Mouse (Mus musculus): Measurements from ENCODE around the gene Rangap1.

The Rangap1 gene

DNA sequence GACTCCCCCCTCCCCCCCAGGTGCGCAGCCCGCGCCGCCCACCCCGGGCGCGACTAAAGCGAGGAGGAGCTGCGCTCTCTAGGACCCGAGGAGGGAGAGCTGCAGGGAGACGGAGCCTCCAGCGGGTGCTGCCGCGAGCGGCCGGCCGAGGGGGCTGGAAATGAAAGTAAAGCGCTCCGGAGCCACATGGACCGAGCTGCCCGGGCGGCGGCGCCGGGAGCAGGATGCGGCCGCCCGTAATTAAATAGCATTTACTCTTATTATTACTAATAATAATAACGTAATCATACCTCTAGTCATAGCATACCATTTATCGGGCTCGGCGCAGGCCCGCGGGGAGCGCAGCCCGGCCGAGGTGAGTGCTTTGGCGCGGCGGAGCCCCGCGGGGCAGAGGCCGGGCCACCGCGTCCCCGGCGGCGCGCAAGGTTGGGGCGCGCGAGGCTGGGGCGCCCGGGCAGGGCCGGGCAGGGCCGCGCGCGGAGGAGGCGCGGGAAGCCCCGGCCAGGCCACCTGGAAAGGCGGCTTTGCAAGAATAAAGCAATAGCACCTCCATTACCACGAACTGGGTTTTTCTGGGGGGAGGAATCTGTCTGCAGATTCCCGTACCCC, at the start of gene Rangap1, which contains the start of gene Zc3h7b:
TSS of gene Rangap1 (minus strand) at position 539 of the 609 bp plus-strand sequence.
TSS of gene Zc3h7b (plus strand) at position 66 of the 609 bp plus-strand sequence.
- DNase-seq (ENCODE audit: low read depth, low spot score), result peak; percentile 83

DNA sequence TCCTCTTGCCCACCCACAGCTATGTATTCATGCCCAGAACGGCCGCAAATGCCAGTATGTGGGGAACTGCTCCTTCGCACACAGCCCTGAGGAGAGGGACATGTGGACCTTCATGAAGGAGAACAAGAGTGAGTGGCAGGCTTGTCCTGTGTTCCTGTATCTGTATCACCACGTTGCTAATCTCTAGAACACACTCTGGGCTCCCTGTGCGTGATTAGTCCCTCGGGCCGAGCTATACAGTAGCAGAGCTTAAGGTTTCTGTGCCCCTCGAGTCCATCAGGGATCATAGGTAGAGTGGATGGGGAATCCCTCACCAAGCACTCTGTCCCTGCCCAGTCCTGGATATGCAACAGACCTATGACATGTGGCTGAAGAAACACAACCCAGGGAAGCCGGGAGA, 47.1 kb upstream of the Rangap1 start:
- DNase-seq (ENCODE audit: low read depth, low spot score), result no peak

DNA sequence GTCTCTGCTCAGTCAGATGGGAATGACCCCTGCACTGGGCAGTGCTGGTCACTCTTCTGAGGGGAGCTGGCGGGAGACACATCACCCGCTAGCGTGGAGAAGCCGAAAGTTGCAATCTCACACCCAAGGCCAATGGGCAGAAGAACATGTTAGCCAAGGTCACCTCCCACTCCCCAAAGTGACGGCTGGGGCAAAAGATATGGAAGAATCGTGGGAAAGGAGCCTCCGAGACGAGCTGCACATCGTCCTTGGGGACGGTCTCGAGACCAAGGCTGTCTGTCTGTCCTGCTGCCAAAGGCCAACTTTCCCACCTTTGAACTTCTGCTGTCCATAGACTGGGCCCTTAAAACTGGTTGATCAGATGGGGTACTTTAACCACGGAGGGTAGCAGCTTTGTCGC, 42.2 kb upstream of the Rangap1 start:
- no peak for DNase-seq (ENCODE audit: low read depth, low spot score)

DNA sequence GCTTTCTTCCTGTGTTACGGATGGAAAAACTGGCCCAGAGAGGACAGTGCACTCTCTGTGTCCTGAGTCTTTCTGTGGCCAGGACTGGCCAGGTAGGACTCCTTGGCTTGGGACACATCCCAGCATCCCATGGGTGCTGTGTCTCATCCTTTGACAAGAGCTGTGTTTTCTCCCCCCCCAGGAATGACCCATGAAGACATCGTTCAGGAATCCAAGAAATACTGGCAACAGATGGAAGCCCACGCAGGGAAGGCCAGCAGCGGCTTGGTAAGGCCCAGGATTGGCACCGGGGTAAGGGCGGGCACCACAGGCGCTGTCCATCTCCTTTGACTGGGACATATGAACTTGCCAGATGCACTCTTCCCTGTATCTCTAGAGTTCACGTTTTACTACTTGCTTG, 40.4 kb upstream of the Rangap1 start:
- DNase-seq (ENCODE audit: low read depth, low spot score), result no peak

DNA sequence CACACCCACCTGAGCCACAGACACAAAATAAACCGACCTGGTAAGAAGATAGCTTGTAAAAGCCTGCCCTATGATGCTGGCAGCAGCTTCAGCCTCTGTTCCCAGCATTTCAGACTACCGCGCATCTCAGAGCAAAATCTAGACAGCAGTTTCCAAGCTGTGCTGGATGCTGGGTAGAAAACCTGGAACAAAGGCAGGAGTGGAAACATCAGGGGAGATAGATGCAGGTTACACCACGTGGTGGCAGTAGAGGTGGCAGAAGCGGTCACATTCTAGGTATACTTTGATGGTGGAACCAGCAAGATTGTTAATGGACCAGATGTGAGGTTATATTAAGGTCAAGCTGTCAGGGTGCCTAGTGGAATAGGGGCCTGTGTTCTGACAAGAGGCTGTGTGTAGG, 39.4 kb upstream of the Rangap1 start:
- peak; percentile 64 for DNase-seq (ENCODE audit: low read depth, low spot score)

DNA sequence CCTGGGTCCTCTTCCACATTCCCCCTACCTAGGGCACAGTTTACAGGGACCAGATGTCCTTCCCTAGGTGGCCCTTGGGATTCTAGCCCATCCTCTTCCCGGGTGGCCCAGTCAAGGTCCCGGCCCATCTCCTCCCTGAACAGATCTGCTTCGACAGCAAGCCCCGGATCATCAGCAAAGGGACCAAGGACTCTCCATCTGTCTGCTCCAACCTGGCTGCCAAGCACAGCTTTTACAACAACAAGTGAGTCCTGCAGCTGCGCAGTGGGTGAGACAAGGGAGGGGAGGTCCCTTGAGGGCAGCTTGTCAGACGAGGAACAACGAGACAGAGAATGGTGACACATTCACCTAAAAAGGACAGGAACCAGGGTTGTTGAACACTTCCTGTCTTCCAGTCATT, 36.5 kb upstream of the Rangap1 start:
- DNase-seq (ENCODE audit: low read depth, low spot score), result no peak

DNA sequence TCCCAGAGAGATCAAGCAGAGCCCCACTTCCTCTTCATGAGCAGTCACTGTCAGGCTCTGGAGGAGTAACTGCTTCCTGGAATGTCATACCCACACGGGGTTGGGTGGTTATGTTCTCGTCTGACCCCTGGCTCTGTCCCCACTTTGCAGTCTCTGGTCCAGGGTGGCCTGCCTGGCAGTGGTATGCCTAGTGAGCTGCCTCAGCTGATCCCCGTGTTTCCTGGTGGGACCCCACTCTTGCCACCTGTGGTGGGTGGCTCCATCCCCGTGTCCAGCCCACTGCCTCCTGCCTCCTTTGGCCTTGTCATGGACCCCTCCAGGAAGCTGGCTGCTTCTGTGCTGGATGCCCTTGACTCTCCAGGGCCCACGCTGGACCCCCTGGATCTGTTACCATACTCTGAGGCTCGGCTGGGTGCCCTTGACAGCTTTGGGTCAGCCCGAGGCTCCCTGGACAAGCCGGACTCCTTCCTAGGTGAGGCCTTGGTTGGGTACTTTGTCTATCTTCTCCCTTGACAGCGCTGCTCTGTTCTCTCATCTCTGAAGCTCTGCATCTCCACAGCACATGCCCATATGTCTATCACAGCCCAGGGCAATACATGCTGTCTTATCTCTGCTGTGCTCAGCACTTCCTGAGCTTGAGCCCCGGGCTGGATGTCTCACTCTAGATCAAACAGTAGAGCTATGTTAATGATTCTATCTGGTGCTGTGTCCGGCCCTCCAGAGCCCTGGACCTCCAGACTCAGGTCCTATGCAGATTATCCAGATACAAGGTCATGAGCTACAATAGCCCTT, 31.5 kb upstream of the Rangap1 start:
- DNase-seq (ENCODE audit: low read depth, low spot score), result no peak

DNA sequence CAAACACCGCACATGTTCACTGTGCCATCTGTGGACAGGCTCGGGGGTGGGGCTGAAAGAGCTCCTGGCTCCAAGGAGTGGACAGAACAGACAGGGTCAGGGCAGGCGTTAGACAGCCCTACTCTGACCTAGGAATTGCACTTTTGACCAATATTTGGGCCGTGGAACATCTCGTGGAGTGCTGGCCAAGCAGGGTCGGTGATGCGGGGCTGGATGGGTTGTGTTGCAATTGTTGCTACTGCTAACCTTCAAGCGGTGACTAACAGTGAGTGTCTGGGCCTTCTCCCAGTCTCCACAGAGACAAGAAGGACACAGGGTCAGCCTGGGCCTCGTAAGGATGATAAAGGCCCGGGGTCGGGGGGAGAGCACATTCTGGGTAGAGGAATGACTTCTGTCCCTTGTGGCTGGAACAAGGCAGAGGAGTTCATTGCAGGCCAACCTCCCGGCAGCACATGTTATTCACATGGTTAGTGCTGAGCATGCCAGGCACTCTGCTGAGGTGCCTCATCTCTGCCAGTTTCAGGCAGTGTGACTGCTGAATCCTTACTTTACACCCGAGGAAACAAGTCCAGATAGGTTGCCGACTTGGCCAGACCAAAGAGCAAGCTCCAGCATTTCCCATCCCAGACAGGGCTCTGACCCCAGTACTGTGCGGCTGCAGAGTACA, 29.3 kb upstream of the Rangap1 start:
- no peak for DNase-seq (ENCODE audit: low read depth, low spot score)

DNA sequence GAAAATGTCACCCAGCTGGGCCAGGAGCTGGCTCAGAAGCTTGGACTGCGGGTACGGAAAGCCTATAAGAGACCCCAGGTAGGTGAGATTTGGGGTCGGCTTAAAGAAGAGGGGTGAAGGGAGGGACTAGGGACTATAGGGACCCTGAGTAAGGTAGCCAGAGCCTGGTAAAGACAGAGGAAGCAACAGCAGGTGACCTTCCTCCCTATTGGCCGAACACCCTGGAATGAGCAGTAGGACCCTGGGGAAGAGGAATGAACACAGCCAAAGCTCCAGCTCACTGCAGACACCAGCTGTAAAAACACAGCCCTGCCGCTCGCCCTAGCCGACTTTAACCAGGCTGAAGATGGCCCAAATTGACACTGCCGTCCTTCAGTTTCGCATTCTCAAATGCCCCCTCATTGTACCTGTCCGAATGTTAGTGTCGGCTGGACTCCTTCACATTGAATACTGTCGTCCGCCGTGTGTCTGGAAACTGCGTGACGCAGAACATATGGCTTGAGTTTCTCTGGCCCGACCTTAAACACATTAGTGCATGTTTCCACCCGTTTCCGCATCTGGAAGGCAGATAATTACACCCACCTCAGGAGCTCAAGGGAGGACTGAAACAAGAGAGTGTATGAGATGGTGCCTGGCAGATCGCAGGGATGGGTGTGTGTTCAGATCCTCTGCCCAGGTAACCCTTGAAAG, 27.2 kb upstream of the Rangap1 start:
- DNase-seq (ENCODE audit: low read depth, low spot score), result no peak

DNA sequence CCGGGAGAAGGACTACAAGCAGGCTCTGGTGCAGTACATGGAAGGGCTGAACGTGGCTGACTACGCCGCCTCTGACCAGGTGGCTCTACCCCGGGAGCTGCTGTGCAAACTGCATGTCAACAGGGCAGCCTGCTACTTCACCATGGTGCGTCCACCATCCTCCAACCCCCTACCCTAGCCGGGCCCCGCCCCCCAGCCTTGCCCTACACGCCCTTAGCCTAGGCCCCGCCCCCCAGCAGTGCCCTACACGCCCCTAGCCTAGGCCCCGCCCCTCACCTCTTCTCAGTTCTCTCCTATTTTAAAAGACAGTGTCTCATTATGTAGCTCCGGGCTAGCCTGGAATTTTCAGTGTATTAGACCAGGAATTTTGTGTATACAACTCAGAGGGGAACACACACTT, 23.7 kb upstream of the Rangap1 start:
- peak; percentile 93 for DNase-seq (ENCODE audit: low read depth, low spot score)

DNA sequence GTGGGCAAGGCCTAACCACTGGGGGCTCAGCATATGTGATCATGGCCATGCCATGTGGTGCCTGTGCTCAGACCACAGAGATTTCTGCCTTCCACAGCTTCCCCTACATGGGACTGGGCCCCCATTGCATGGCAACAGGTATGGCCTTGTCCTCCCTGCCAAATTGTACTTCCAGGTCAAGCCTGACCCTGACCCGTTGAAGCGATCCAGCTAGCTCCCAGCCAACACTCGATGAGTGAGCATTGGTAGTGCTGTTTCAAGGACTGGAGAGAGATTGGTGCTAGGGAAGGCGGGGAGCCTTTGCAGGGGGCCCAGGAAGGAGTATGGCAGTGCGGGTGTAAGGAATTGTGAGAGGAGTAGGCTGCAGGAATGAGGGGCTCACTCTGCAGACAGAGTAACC, 21.1 kb upstream of the Rangap1 start:
- DNase-seq (ENCODE audit: low read depth, low spot score), result no peak

DNA sequence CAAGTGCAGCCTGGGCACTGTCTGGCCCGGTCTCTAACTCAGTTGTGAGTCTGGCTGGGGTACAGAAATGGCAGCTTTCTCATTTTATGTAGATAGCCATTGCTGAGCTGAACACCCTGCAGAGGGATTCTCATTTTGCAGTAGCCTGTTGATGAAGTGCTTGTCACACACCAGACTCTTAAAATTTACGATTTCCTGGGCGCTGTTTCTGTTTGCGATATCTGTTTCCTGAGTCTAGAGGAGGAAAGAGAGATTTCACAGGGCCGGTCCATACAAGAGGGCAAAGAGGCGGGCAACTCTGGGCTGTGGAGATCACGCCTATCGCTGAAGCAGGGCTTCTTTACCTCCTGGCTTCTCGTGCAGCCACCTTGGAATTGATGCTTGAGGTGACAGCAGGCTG, 20.3 kb upstream of the Rangap1 start:
- no peak for DNase-seq (ENCODE audit: low read depth, low spot score)

DNA sequence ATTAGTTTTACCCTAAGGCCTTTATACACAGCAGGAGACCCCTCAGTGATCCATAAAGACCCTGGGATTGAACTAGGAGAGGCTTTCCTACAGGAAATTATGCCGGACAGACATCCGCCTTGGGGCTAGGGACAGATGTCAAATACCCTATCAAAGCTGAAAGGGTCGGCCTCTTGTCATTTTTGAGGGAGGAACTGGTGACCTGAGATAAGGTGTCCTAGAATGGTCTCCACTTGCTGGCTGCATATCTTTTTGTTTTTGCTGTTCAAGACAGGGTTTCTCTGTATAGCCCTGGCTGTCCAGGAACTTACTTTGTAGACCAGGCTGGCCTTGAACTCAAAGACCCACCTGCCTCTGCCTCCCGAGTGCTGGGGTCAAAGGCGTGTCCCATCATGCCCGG, 19.2 kb upstream of the Rangap1 start:
- DNase-seq (ENCODE audit: low read depth, low spot score), result no peak

DNA sequence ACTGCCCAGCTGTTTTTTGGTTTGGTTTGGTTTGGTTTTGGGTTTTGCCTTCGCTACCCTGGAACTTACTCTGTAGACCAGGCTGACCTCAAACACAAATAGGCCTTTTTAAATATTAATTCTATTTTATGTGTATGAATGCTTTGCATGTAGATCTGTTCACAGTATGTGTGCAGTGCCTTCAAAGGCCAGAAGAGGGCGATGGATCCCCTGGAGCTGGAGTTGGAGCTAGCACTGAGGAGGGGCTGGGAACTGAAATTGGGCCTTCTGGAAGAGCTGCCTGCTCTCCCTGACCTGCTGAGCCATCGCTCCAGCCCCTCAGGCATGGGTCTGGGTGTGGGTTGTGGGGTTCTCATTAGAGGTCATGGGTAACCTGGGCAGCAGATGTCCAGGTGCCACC, 16.6 kb upstream of the Rangap1 start:
- peak; percentile 49 for DNase-seq (ENCODE audit: low read depth, low spot score)

DNA sequence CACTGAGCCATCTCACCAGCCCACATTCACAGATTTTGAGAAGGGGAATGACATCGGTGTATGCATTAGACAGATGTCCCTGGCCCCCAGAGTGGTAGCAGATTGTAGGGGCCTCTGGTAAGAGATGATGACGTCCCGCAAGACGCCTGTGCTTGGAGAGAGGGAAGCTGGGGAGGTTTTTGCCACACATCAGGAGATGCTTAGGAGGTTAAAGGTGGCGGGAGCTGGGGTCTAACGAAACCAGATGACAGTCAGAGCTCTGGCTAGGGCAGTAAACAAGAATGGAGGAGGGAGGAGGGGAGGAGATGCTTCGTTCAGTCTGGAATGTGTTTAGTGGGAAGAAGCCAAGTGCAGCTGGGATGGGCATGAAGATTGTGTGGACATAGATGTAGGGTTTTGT, 16.1 kb upstream of the Rangap1 start:
- DNase-seq (ENCODE audit: low read depth, low spot score), result no peak

DNA sequence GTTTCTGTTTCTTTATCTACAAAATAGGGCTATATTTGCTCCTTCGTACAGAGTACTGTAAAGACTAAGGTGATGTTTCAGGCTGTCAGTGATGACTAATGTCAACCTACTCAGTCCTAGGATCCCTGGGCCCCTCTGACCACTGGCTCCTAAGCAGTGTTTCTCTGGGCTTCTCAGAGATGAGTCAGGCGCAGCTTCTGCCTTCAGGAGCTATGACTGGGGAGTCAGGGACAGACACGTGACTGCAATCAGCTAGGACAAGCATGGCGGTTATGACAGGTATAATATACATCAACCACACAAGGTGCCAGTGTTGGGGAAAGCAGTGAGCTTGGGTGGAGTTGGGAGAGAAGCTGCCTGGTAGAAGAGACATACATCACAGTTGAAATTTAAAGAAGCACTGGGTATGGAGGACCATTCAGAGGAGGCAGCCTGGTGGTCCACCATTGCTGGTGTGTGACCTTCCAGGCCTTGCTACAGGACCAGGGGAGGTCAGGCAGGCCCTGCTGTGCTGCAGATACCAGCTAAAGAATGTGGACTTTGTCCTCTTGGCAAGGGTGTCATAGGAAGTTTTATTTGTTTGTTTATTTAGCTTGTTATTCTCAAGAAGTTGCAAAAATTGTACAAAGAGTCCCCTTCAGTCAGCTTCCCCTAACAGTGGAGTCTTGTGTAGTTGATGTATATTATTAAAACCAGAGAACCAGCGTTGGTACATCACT, 15.2 kb upstream of the Rangap1 start:
- DNase-seq (ENCODE audit: low read depth, low spot score), result no peak

DNA sequence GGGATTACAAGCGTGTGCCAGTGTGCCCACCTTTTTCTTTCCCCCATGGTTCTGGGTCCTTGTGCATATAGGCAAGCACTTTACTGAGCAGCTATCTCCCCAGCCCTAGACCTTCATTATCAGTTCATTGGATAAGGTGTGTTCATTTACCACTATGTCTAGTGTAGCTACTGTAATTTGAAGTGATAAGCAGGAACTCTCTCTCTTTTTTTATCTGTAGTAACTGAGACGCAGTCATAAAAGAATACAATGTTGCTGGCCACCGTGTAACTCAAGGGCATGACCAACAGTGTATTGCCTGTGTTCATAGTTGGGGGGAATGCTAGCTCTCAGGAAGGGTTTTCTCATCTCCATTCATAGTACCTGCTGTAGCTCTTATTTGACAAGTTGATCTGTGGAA, 14.2 kb upstream of the Rangap1 start:
- no peak for DNase-seq (ENCODE audit: low read depth, low spot score)

DNA sequence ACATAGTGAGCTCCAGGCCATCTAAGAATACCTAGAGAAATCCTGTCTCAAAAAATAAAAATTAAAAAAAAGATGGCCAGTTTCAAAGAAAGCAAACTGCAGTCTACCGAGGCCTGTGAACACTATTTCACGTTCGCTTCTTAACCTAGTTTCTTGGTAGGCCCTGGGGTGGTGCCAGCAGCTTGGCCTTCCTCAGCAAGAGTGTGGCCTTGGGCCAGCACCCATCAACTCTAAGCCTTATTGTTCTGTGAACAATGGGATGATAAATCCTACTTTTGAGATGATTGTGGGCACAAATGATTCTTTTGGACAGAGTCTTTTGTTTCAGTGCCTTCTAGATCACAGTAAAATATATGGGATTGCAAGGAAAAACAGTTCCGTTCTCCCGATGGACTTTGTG, 13.4 kb upstream of the Rangap1 start:
- no peak for DNase-seq (ENCODE audit: low read depth, low spot score)

DNA sequence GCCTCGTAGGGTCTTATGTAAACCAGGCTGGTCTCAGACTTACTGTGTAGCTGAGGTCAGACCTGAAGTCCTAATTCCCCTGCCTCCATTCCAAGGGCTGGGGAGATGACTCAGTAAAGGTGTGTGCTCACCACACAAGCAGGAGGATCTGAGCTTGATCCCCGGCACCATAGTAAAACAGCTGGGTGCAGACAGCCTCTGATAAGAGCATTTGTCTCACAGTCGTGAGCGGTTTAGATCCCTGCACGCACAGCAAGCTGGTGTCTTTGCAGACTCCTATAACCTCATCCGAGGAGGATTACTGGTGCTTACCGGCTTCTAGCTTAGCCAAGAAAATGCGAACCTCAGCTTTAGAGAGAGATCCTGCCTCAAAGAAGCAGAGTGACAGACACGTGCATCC, 8.3 kb upstream of the Rangap1 start:
- DNase-seq (ENCODE audit: low read depth, low spot score), result no peak

DNA sequence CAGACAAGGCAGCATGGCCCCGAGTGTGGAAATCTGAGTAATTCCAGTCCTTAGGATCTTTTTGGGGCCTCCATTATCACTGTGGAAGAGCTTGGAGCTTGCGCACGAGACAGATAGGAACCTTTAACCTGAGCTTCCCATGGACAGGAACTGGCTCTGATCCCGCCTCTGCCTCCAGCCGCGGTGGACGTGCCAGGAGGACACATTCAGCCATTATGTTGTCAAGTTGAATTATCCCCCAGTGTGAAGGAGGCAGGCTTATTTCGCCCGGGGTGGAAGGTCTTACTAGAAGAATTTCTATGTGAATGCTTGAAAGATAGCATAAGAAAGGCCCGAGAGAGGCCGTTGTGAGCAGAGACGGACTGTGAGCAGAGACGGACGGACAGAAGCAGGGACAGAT, 4.4 kb upstream of the Rangap1 start:
- peak; percentile 39 for DNase-seq (ENCODE audit: low read depth, low spot score)

DNA sequence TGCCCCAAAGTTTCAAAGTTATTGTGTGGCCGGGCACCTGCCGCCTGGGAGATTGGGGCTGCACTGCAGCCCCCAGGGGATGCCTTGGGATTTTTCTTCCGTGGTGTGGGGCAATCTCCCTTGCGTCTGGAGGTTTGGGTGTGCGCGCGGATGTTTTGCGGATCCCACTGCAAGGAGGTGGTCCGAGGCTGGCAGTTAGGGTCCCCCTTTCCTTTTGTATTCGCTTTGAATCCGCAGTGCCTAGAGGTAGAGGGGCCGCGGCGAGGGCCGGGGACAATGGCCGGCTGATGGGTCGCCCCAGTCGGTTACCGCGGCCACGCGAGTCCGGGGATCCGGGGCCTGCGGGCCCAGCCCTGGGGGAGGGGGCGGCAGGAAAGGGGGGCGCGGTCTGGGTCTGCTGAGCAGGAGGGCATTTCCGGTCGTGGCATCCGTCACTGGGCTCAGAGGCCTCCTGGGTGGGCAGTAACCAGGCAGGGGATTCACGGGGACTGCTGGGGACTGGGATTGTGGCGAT, 328 bp upstream of the Rangap1 start:
- DNase-seq (ENCODE audit: low read depth, low spot score), result peak; percentile 50

Measured in ZHBTc4 (cell line).